Comparison of ENCODE assay signal across 26 mouse cellular contexts in the genomic region with DNA sequence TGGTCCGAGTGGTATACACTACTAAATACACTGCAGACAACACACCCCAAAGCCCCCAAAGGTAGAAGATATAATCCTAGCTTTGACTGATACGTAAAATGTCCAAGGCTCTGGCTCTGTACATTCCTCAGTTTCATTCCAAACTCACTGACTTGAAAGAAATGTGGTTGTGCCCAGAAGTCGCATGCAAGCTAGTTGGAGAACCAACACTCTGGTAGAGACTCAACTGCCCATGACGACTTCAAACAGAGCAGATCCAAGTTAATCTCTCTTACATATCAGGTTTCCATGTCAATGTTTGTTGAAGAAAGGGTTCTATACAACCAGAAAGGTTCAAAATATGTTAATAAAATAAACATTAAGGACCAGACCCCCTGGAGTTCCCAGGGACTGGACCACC.
"Had no signal": no experiment of that assay in that cellular context is flagged by ENCODE, and none has a peak within 500 bp of the region (broad histone marks: within the 10 kb centered on the region; RNA-seq: fewer than 3 reads in every experiment).

No protein-coding gene starts in this region.

- DNase-seq: gastrocnemius, adult 2 months; gastrocnemius, postnatal 10 days; gastrocnemius, postnatal 25 days; heart, adult 18-20 months; heart, postnatal 10 days; heart, postnatal 4 days; kidney, adult 2 months; kidney, postnatal 25 days; kidney, postnatal 4 days; liver; liver, embryonic 13.5 days had no signal

- H3K4me1 ChIP-seq: intestine, embryonic 15.5 days had no signal

- H3K4me2 ChIP-seq: heart, embryonic 12.5 days; hindbrain, embryonic 12.5 days; hindbrain, embryonic 14.5 days; intestine, embryonic 15.5 days; limb, embryonic 12.5 days; liver, embryonic 11.5 days; liver, embryonic 13.5 days; liver, embryonic 15.5 days had no signal

- H3K4me3 ChIP-seq: gastrocnemius, adult 2 months; heart, embryonic 10.5 days; heart, embryonic 12.5 days; hindbrain, embryonic 10.5 days; hindbrain, embryonic 12.5 days; intestine, embryonic 15.5 days; layer of hippocampus, adult 2 months; left cerebral cortex, adult 2 months; limb, embryonic 10.5 days; limb, embryonic 12.5 days; liver, embryonic 13.5 days; liver, embryonic 15.5 days had no signal

- H3K27me3 ChIP-seq: heart, embryonic 12.5 days; hindbrain, embryonic 12.5 days; intestine, embryonic 15.5 days; limb, embryonic 12.5 days; liver, embryonic 13.5 days; liver, embryonic 15.5 days had no signal

- H3K27ac ChIP-seq: gastrocnemius, adult 2 months; heart, embryonic 10.5 days; hindbrain, embryonic 10.5 days; hindbrain, embryonic 12.5 days; hindbrain, embryonic 14.5 days; intestine, embryonic 15.5 days; layer of hippocampus, adult 2 months; left cerebral cortex, adult 2 months; limb, embryonic 10.5 days; limb, embryonic 12.5 days; liver, embryonic 13.5 days; liver, embryonic 15.5 days had no signal

- H3K36me3 ChIP-seq: heart, embryonic 10.5 days; heart, embryonic 12.5 days; hindbrain, embryonic 10.5 days; hindbrain, embryonic 12.5 days; intestine, embryonic 15.5 days; limb, embryonic 10.5 days; limb, embryonic 12.5 days; liver, embryonic 13.5 days; liver, embryonic 15.5 days had no signal

- H3K9me3 ChIP-seq: heart, embryonic 10.5 days; heart, embryonic 12.5 days; hindbrain, embryonic 10.5 days; hindbrain, embryonic 12.5 days; intestine, embryonic 15.5 days; limb, embryonic 10.5 days; limb, embryonic 12.5 days; liver, embryonic 13.5 days; liver, embryonic 15.5 days had no signal

- ATAC-seq: hindbrain, embryonic 16.5 days; inflammation-experienced regulatory T-cells, adult 6 months; intestine, embryonic 15.5 days; intestine, postnatal 0 days had no signal

- H3K9ac ChIP-seq: heart, embryonic 12.5 days; hindbrain, embryonic 12.5 days; hindbrain, embryonic 14.5 days; intestine, embryonic 15.5 days; limb, embryonic 12.5 days; liver, embryonic 13.5 days; liver, embryonic 15.5 days had no signal
